Mouse (Mus musculus): Measurements from ENCODE around the gene Gm4181.
"Not testable (repeated sequence)": the region's sequence is repeated elsewhere in the genome, so short reads cannot be mapped to it uniquely, and the experiment has no call there.

Gene Gm4181

DNA sequence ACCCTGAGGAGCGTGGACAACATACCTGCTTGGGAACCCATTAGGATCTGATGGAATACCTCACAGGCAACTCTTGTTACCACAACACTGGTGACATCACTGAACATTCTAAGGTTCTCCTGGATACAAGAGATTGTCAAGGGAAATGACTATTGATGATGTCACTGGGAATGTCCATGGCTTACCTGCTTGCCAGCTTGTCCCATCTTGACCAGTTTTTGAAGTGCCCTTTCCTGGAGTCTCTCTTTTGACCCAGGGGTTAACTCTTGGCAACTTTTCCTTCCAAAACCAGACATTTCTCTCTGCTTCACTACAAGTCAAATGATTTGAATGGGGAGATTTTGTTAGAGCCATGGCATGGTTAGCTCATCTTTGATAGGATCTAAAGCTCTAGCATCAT is at the start of gene Gm4181:
TSS of gene Gm4181 (minus strand) at position 101 of the 400 bp plus-strand sequence.
- not testable (repeated sequence) for TF ChIP-seq GATA4 (IDR thresholded peaks at IDR 0.05; ENCODE audit: insufficient replicate concordance, low read length)

DNA sequence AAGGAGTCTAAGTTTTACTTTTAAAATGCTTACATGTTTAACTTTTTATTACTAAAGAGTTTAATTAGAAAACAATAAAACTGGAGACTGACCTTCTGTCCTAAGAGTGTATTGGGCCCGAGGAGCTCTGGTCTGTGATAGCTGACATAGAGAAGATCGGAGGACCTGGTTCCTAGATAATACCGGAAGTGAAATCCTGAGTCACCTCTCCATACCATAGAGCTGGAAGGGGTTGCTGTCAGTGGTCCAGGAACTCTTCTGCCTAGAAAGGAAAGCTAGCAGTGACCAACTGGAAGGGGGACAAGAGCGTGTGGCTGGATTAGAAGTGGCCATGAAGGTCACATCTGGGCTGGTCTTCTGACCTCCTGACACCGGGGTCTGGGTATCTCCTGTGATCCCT is 41.8 kb upstream of the Gm4181 start:
- no peak for TF ChIP-seq GATA4 (IDR thresholded peaks at IDR 0.05; ENCODE audit: insufficient replicate concordance, low read length)

DNA sequence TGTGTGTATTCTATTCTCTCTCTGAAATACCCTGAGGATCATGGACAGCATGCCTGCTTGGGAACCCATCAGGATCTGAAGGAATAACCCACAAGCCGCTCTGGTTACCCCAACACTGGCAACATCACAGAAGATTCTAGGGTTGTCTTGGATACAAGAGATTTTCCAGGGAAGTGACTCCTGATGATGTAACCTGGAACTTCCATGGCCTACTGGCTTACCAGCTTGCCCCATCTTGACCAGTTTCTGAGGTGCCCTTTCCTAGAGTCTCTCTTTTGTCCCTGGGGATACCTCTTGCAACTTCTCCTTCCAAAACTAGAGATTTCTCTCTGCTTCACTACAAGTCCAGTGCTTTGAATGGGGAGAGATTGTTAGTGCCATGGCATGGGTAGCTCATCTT is 24.3 kb downstream of the Gm4181 start, which contains the start of gene Gm17078:
TSS of gene Gm17078 (minus strand) at position 101 of the 400 bp plus-strand sequence.
- TF ChIP-seq GATA4 (IDR thresholded peaks at IDR 0.05; ENCODE audit: insufficient replicate concordance, low read length), result no peak

DNA sequence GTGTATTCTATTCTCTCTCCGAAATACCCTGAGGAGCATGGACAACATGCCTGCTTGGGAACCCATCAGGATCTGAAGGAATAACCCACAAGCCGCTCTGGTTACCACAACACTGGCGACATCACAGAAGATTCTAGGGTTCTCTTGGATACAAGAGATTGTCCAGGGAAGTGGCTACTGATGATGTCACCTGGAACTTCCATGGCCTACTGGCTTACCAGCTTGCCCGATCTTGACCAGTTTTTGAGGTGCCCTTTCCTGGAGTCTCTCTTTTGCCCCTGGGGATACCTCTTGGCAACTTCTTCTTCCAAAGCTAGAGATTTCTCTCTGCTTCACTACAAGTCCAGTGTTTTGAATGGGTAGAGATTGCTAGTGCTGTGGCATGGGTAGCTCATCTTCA is 43.4 kb downstream of the Gm4181 start, which contains the start of gene Gm17174:
TSS of gene Gm17174 (minus strand) at position 101 of the 400 bp plus-strand sequence.
- TF ChIP-seq GATA4 (IDR thresholded peaks at IDR 0.05; ENCODE audit: insufficient replicate concordance, low read length), result not testable (repeated sequence)

Measured in liver, adult (tissue).